Comparison of ENCODE assay signal across 17 mouse cellular contexts in the genomic region with DNA sequence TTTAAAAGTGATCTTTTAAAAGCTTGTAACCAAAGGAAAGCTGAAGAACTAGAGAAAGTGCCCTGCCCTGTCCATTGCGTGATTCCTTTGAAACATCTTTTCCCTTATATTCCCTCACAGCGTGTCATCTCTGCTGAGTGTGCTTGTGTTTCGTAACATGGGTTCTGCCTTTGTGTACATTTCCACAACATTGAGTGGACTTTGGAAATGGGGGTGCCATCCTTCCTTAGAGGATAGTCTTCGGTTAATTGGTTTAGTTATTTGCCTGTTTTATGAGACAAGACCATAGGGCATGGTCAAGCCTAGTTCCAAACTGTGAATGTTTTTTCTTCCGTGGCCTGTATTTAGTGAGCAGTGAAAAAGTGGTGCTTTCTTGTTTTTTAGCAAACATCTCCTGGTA.
DNase-seq lines count a peak whose midpoint lies in the region; ATAC-seq and TF ChIP-seq lines count a peak whose summit lies in the region.
"Had no signal": no experiment of that assay in that cellular context is flagged by ENCODE, and none has a peak within 500 bp of the region (broad histone marks: within the 10 kb centered on the region; RNA-seq: fewer than 3 reads in every experiment).

No protein-coding gene starts in this region.

- H3K4me2 ChIP-seq in liver, embryonic 13.5 days, result no peak overlapping the region
- no peak overlapping the region for H3K4me2 ChIP-seq in liver, embryonic 12.5 days
- H3K4me2 ChIP-seq in intestine, embryonic 16.5 days (ENCODE audit: low read depth, low read length), result no peak overlapping the region
- H3K4me2 ChIP-seq in kidney, embryonic 16.5 days (replicated peaks; ENCODE audit: low read depth, low read length), result no peak overlapping the region
- peak overlapping the region; percentile 32; the same call in 1 of the 2 replicates for H3K4me2 ChIP-seq in liver, postnatal 0 days (ENCODE audit: low read depth, low read length)
- H3K4me2 ChIP-seq: heart, embryonic 11.5 days; limb, embryonic 15.5 days had no signal

- H3K4me3 ChIP-seq in liver, embryonic 13.5 days (replicated peaks), result no peak overlapping the region
- H3K4me3 ChIP-seq in liver, embryonic 12.5 days, result no peak overlapping the region
- H3K4me3 ChIP-seq in intestine, embryonic 16.5 days (ENCODE audit: low read length), result no peak overlapping the region
- no peak overlapping the region for H3K4me3 ChIP-seq in kidney, embryonic 16.5 days (ENCODE audit: low read length)
- H3K4me3 ChIP-seq in liver, postnatal 0 days (ENCODE audit: low read depth, low read length), result no peak overlapping the region
- H3K4me3 ChIP-seq: embryonic facial prominence, embryonic 10.5 days; limb, embryonic 15.5 days had no signal

- no peaks in the 10 kb centered on the region for H3K36me3 ChIP-seq in liver, embryonic 13.5 days
- H3K36me3 ChIP-seq in liver, embryonic 12.5 days, result no peaks in the 10 kb centered on the region
- no peaks in the 10 kb centered on the region for H3K36me3 ChIP-seq in intestine, embryonic 16.5 days (ENCODE audit: control insufficient read depth, insufficient read depth, low read length)
- no peaks in the 10 kb centered on the region for H3K36me3 ChIP-seq in kidney, embryonic 16.5 days (ENCODE audit: insufficient read depth, low read length)
- H3K36me3 ChIP-seq in liver, postnatal 0 days (replicated peaks; ENCODE audit: insufficient read depth, low read length), result no peaks in the 10 kb centered on the region
- H3K36me3 ChIP-seq: embryonic facial prominence, embryonic 10.5 days; limb, embryonic 15.5 days had no signal

- H3K9me3 ChIP-seq in liver, embryonic 13.5 days (replicated peaks), result no peaks in the 10 kb centered on the region
- H3K9me3 ChIP-seq in liver, embryonic 12.5 days (replicated peaks), result no peaks in the 10 kb centered on the region
- no peaks in the 10 kb centered on the region for H3K9me3 ChIP-seq in intestine, embryonic 16.5 days (ENCODE audit: control insufficient read depth, low read length)
- no peaks in the 10 kb centered on the region for H3K9me3 ChIP-seq in kidney, embryonic 16.5 days (ENCODE audit: low read length)
- no peaks in the 10 kb centered on the region for H3K9me3 ChIP-seq in liver, postnatal 0 days (ENCODE audit: low read length)
- H3K9me3 ChIP-seq: embryonic facial prominence, embryonic 10.5 days; limb, embryonic 15.5 days had no signal

- TF ChIP-seq EP300 in liver, postnatal 0 days (IDR thresholded peaks at IDR 0.05; ENCODE audit: low read depth), result peak; percentile 43; the same call in 1 of the 2 replicates

- no peak overlapping the region for H3K9ac ChIP-seq in liver, embryonic 13.5 days
- no peak overlapping the region for H3K9ac ChIP-seq in liver, embryonic 12.5 days
- H3K9ac ChIP-seq in intestine, embryonic 16.5 days (ENCODE audit: low read depth, low read length), result no peak overlapping the region
- no peak overlapping the region for H3K9ac ChIP-seq in kidney, embryonic 16.5 days (replicated peaks; ENCODE audit: low read length)
- no peak overlapping the region for H3K9ac ChIP-seq in liver, postnatal 0 days (replicated peaks)
- H3K9ac ChIP-seq: limb, embryonic 15.5 days had no signal

- H3K27me3 ChIP-seq in liver, embryonic 13.5 days, result no peaks in the 10 kb centered on the region
- H3K27me3 ChIP-seq in liver, embryonic 12.5 days (replicated peaks), result no peaks in the 10 kb centered on the region
- no peaks in the 10 kb centered on the region for H3K27me3 ChIP-seq in intestine, embryonic 16.5 days (replicated peaks; ENCODE audit: control insufficient read depth, insufficient read depth, low read length)
- no peaks in the 10 kb centered on the region for H3K27me3 ChIP-seq in kidney, embryonic 16.5 days (ENCODE audit: insufficient read depth, low read length)
- H3K27me3 ChIP-seq in liver, postnatal 0 days (ENCODE audit: insufficient read depth, low read length), result no peaks in the 10 kb centered on the region
- H3K27me3 ChIP-seq: limb, embryonic 15.5 days had no signal

- no peak for TF ChIP-seq CTCF in liver, postnatal 0 days (IDR thresholded peaks at IDR 0.05; ENCODE audit: low read depth)

- no peak overlapping the region for H3K27ac ChIP-seq in liver, embryonic 13.5 days
- no peak overlapping the region for H3K27ac ChIP-seq in liver, embryonic 12.5 days
- H3K27ac ChIP-seq in intestine, embryonic 16.5 days (ENCODE audit: low read length), result peak overlapping the region; percentile 4; the same call in 1 of the 2 replicates
- H3K27ac ChIP-seq in kidney, embryonic 16.5 days (ENCODE audit: low read length), result peak overlapping the region; percentile 3
- peak overlapping the region; percentile 48; the same call in 1 of the 2 replicates for H3K27ac ChIP-seq in liver, postnatal 0 days (ENCODE audit: low read depth)
- H3K27ac ChIP-seq: embryonic facial prominence, embryonic 10.5 days; limb, embryonic 15.5 days had no signal

- peak; percentile 51; the same call in 1 of the 2 replicates for ATAC-seq in liver, embryonic 13.5 days (ENCODE audit: low read depth)
- no peak for ATAC-seq in liver, embryonic 12.5 days
- peak; percentile 80 for ATAC-seq in intestine, embryonic 16.5 days
- peak; percentile 62; the same call in 1 of the 2 replicates for ATAC-seq in kidney, embryonic 16.5 days (ENCODE audit: low FRiP score, low TSS enrichment)
- peak; percentile 85 for ATAC-seq in liver, postnatal 0 days

- WGBS in liver, embryonic 13.5 days (ENCODE audit: insufficient replicate concordance), result 64% methylated on average over 5 of the region's 5 CpGs
- WGBS in liver, embryonic 12.5 days (ENCODE audit: insufficient replicate concordance), result 68% methylated on average over 5 of the region's 5 CpGs
- 62% methylated on average over 5 of the region's 5 CpGs for WGBS in intestine, embryonic 16.5 days
- 68% methylated on average over 5 of the region's 5 CpGs for WGBS in kidney, embryonic 16.5 days
- WGBS in liver, postnatal 0 days (ENCODE audit: insufficient replicate concordance), result 65% methylated on average over 5 of the region's 5 CpGs

- 0 out of 2 replicates have a peak, but pooled peaks cover 3% of the 10 kb centered on the region for H3K4me1 ChIP-seq in liver, embryonic 13.5 days (replicated peaks)
- no peaks in the 10 kb centered on the region for H3K4me1 ChIP-seq in liver, embryonic 12.5 days
- peaks cover 3% of the 10 kb centered on the region; the same call in 1 of the 2 replicates for H3K4me1 ChIP-seq in intestine, embryonic 16.5 days (ENCODE audit: control insufficient read depth, insufficient read depth, low read length)
- H3K4me1 ChIP-seq in kidney, embryonic 16.5 days (ENCODE audit: insufficient read depth, low read length), result peaks cover 21% of the 10 kb centered on the region
- no peaks in the 10 kb centered on the region for H3K4me1 ChIP-seq in liver, postnatal 0 days (ENCODE audit: insufficient read depth)

- DNase-seq in liver, embryonic 13.5 days, result no peak
- peak; percentile 21 for DNase-seq in liver, postnatal 0 days
- DNase-seq in urinary bladder, postnatal 36 days (ENCODE audit: low spot score in 2 of 2), result no peak
- DNase-seq in layer of hippocampus, postnatal 10 days (ENCODE audit: low spot score in 2 of 2), result no peak
- DNase-seq: adrenal gland, postnatal 36 days; cerebellum, adult 18-20 months; heart, postnatal 10 days; layer of hippocampus, postnatal 36 days; lung, postnatal 36 days; right cerebral cortex, postnatal 25 days; thymus, postnatal 36 days had no signal

Comparison
In these comparisons a context has a peak if more than half of its experiments do, and no peak if none do; other contexts are left out.
1. H3K27ac ChIP-seq: peak in intestine, embryonic 16.5 days (single experiment), kidney, embryonic 16.5 days (single experiment) and liver, postnatal 0 days (single experiment); none in liver, embryonic 13.5 days (single experiment) and liver, embryonic 12.5 days (single experiment).